Mouse (Mus musculus): ENCODE measurements around the gene Zfr2. TPM values are rescaled to one million over a fixed set of nuclear protein-coding genes. Genes with fewer than 3 reads are reported as not detected.
A peak's percentile ranks its signal among the peaks of the same experiment; 100 is the strongest.

Gene Zfr2
- polyA plus RNA-seq, 1 experiment: 0.19 TPM

DNA sequence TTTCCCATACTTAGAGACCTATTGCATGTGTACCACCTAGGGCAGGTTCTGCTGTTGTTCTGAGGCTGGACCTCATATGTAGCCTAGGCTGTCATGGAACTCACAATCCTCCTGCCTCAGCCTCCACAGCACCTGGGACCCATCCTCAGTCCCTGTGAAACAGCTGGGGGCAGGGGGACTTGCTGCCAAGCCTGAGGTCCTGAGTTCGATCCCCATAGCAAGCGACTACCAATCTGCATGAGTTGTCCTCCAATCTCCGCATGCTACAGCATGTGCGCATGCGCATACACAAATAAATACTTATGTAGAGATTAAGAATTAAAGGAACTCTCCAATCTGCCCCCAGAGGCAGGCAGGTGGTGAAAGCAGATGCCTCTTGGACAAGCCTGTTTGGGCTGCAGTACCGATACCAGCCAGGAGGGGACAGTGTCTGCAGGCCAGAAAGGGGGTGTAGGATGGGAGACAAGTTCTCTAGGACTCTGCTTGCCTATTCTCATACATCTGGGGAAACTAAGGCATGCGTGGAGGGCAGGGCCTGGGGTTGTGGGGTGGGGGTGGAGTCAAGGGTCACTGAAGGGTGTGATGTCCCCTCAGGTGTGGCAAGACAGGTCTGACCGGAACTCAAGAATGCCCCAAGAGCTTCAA is 54.7 kb downstream of the Zfr2 start:
- no peaks in the 10 kb centered on the region for H3K36me3 ChIP-seq (ENCODE audit: control insufficient read depth, insufficient read depth)
- peak; percentile 34 for TF ChIP-seq CTCF (IDR thresholded peaks at IDR 0.05; ENCODE audit: control insufficient read depth, insufficient read depth, insufficient read length)
- no peak for TF ChIP-seq MAX (IDR thresholded peaks at IDR 0.05)
- H3K4me3 ChIP-seq (ENCODE audit: insufficient read depth, poor library complexity, severe bottlenecking): no peak overlapping the region
- H3K79me2 ChIP-seq (ENCODE audit: control insufficient read depth, insufficient read depth): no peaks in the 10 kb centered on the region
- peaks cover 29% of the 10 kb centered on the region for H3K27me3 ChIP-seq (ENCODE audit: control insufficient read depth, insufficient read depth, insufficient read length)
- no peak overlapping the region for H3ac ChIP-seq (ENCODE audit: control insufficient read depth, insufficient read length, low read depth)
- no peaks in the 10 kb centered on the region for H3K79me3 ChIP-seq (ENCODE audit: low read depth)

DNA sequence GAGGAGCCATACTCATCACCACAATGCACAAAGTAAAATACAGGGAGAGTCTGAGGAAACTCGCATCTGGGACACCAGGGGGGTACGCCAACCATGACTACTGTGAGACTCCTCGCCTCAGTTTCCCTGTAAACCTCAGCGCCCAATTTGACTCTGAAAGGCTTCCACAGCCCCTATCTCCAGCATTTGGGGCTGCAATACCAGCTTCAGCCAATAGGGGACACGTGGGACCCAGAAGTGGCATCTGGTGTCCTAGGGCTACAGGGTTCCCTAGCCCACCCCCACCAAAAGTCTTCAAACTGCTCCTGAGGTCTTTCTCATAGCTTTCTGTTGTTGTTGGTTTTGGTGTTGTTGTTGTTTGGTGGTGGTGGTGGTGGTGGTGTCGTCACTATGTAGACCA is 55.6 kb downstream of the Zfr2 start:
- TF ChIP-seq MYOG (IDR thresholded peaks at IDR 0.05; ENCODE audit: control insufficient read depth, extremely low read depth, insufficient read length) (no peak), MYOD1 (IDR thresholded peaks at IDR 0.05; ENCODE audit: control insufficient read depth, insufficient read length, low read depth) (no peak), CTCF (IDR thresholded peaks at IDR 0.05; ENCODE audit: control insufficient read depth, insufficient read depth, insufficient read length) (no peak), FOSL1 (IDR thresholded peaks at IDR 0.05; ENCODE audit: insufficient read depth, low read length, poor library complexity, severe bottlenecking) (no peak), CEBPB (IDR thresholded peaks at IDR 0.05; ENCODE audit: low read depth) (no peak), USF1 (IDR thresholded peaks at IDR 0.05; ENCODE audit: low read depth) (no peak)
- H3K36me3 ChIP-seq (ENCODE audit: control insufficient read depth, insufficient read depth): no peaks in the 10 kb centered on the region
- H3K27me3 ChIP-seq (ENCODE audit: control insufficient read depth, insufficient read depth, insufficient read length): peaks cover 20% of the 10 kb centered on the region
- peaks cover 4% of the 10 kb centered on the region for H3K79me3 ChIP-seq (ENCODE audit: low read depth)
- H3K4me3 ChIP-seq (ENCODE audit: insufficient read depth, poor library complexity, severe bottlenecking): no peak overlapping the region
- peaks cover 7% of the 10 kb centered on the region for H3K79me2 ChIP-seq (ENCODE audit: control insufficient read depth, insufficient read depth)
- H3ac ChIP-seq (ENCODE audit: control insufficient read depth, insufficient read length, low read depth): no peak overlapping the region

DNA sequence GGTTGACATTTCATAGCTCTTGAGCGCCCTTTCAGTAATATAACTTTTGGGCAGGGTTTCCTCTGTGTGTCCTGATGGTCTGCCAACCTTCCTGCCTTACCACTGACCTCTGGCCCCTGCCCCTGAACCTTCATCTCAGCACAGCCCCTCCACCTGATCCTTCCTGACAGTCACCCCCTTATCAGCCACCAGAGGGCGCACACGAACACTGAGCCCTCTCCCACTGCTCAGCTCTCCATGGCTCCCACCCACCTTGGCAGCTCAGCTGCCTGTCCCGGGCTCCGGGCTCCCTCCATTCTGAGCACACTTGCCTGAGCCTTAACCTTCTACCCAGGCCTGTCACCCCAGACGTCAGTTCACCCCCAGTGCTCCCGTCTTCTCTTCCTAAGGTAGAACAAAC is 56.3 kb downstream of the Zfr2 start:
- peaks cover 10% of the 10 kb centered on the region for H3K79me3 ChIP-seq (ENCODE audit: low read depth)
- TF ChIP-seq FOSL1 (IDR thresholded peaks at IDR 0.05; ENCODE audit: insufficient read depth, low read length, poor library complexity, severe bottlenecking): no peak
- TF ChIP-seq MYOG (IDR thresholded peaks at IDR 0.05; ENCODE audit: control insufficient read depth, extremely low read depth, insufficient read length): no peak
- peak; percentile 95 for TF ChIP-seq CTCF (IDR thresholded peaks at IDR 0.05; ENCODE audit: control insufficient read depth, insufficient read depth, insufficient read length)
- no peak for TF ChIP-seq USF1 (IDR thresholded peaks at IDR 0.05; ENCODE audit: low read depth)
- TF ChIP-seq MAX (IDR thresholded peaks at IDR 0.05): no peak
- TF ChIP-seq CEBPB (IDR thresholded peaks at IDR 0.05; ENCODE audit: low read depth): no peak
- peaks cover 13% of the 10 kb centered on the region for H3K79me2 ChIP-seq (ENCODE audit: control insufficient read depth, insufficient read depth)
- no peaks in the 10 kb centered on the region for H3K36me3 ChIP-seq (ENCODE audit: control insufficient read depth, insufficient read depth)
- H3ac ChIP-seq (ENCODE audit: control insufficient read depth, insufficient read length, low read depth): no peak overlapping the region
- H3K4me3 ChIP-seq (ENCODE audit: insufficient read depth, poor library complexity, severe bottlenecking): no peak overlapping the region
- peaks cover 13% of the 10 kb centered on the region for H3K27me3 ChIP-seq (ENCODE audit: control insufficient read depth, insufficient read depth, insufficient read length)

DNA sequence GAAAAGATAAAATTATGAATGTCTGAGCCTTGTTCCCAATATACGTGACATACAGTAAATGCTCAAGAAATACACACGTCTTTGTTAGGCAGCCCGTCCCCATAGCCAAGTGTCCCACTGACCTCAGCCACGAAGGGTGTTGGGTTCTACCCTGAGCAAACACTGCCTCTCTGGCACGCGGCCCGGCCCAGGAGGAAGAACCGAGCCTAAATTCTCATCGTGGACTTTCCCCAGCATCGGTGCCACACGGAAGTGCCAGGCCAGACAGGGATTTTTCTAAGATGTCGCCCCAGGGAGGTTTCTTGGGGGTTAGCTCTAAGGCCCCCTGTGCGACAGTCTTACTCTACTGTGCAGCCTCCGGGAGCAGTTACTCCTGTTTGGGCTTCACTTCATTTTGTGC is 56.9 kb downstream of the Zfr2 start:
- H3K79me2 ChIP-seq (ENCODE audit: control insufficient read depth, insufficient read depth): peaks cover 19% of the 10 kb centered on the region

DNA sequence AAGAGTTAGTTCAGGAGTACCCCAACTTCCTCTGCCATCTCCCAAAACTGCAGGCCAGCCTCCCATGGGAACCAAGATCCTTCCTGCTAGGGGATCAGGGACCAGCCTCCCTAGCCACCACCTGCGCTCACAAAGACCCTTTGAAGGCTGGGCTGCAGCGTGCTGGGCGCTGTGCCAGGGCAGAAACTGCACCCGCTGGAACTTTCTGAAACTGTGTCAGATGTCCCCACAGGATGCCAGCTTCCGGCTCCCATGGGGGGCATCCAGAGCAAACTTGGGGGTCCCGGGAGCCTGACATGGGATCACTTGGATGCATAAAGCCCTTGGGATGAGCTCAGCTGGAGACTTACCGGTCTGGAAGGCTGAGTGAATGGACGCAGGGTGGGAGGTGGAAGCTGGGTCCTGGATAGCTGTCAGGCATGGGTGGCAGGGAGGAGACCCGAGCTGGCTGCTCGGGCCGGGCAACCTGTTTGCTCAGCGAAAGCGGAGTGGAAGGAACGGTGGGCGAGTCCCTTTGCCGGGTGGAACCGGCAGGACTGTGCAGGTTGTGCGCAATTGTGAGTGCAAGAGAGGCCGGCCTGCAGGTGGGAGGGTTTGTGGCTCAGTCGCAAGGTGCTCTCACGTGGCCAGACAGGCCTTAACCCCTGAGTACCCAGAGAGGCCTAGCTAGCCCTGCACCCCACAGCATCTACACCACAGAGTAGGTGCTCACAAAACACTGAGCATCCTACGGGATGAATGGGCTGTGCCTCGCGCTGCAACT is 57.9 kb downstream of the Zfr2 start:
- H3K79me3 ChIP-seq (ENCODE audit: low read depth): peaks cover 21% of the 10 kb centered on the region
- no peak overlapping the region for H3K4me3 ChIP-seq (ENCODE audit: insufficient read depth, poor library complexity, severe bottlenecking)
- H3K27me3 ChIP-seq (ENCODE audit: control insufficient read depth, insufficient read depth, insufficient read length): no peaks in the 10 kb centered on the region
- H3ac ChIP-seq (ENCODE audit: control insufficient read depth, insufficient read length, low read depth): no peak overlapping the region
- peaks cover 29% of the 10 kb centered on the region for H3K79me2 ChIP-seq (ENCODE audit: control insufficient read depth, insufficient read depth)
- TF ChIP-seq MYOG (IDR thresholded peaks at IDR 0.05; ENCODE audit: control insufficient read depth, extremely low read depth, insufficient read length): no peak
- no peak for TF ChIP-seq MAX (IDR thresholded peaks at IDR 0.05)
- no peak for TF ChIP-seq CEBPB (IDR thresholded peaks at IDR 0.05; ENCODE audit: low read depth)
- no peaks in the 10 kb centered on the region for H3K36me3 ChIP-seq (ENCODE audit: control insufficient read depth, insufficient read depth)

More for the DNA sequence above, 56.9 kb downstream of the Zfr2 start:
- Histone ChIP-seq H3ac (ENCODE audit: control insufficient read depth, insufficient read length, low read depth) (no peak overlapping the region), H3K4me3 (ENCODE audit: insufficient read depth, poor library complexity, severe bottlenecking) (no peak overlapping the region), H3K36me3 (ENCODE audit: control insufficient read depth, insufficient read depth) (no peaks in the 10 kb centered on the region), H3K79me3 (ENCODE audit: low read depth) (peaks cover 15% of the 10 kb centered on the region), H3K27me3 (ENCODE audit: control insufficient read depth, insufficient read depth, insufficient read length) (peaks cover 8% of the 10 kb centered on the region)
- no peak for TF ChIP-seq MYOG (IDR thresholded peaks at IDR 0.05; ENCODE audit: control insufficient read depth, extremely low read depth, insufficient read length)
- no peak for TF ChIP-seq MYOD1 (IDR thresholded peaks at IDR 0.05; ENCODE audit: control insufficient read depth, insufficient read length, low read depth)

DNA sequence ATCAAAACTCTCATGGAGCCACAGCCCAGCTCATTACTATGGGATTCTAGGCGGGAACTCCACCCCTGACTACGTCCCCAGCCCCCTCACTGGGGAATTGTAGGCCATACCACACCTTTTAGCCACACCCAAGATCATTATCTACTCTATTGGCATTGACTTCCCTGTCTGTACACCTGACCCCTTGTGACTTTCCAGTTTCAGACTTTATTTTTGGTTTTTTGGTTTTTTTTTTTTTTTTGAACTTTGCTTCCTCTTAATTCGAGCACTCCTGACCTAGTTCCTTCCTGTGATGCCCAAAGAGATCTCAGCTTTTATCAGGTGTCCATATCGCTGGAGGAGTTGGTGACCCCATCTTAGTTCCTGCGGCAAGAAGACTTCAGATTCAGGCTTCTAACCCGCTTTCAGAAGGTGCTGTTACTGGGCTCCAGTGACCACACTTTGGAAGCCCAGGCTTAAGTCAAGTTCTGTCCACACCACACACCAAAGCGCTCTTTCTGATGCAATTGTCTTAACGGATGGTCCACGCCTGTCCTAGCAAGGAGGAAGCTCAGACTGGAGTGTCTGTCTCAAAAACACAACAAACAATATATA is 58.7 kb downstream of the Zfr2 start, which contains the start of gene Tjp3:
Tjp3 (minus strand) TSS at position 71 of the 594 bp plus-strand sequence.
- no peaks in the 10 kb centered on the region for H3K27me3 ChIP-seq (ENCODE audit: control insufficient read depth, insufficient read depth, insufficient read length)
- peaks cover 26% of the 10 kb centered on the region for H3K79me3 ChIP-seq (ENCODE audit: low read depth)
- no peak within 1 kb of the TSS for H3K4me3 ChIP-seq (ENCODE audit: insufficient read depth, poor library complexity, severe bottlenecking)
- no peaks in the 10 kb centered on the region for H3K36me3 ChIP-seq (ENCODE audit: control insufficient read depth, insufficient read depth)
- no peak within 1 kb of the TSS for H3ac ChIP-seq (ENCODE audit: control insufficient read depth, insufficient read length, low read depth)
- H3K79me2 ChIP-seq (ENCODE audit: control insufficient read depth, insufficient read depth): peaks cover 37% of the 10 kb centered on the region
- TF ChIP-seq MYOD1 (IDR thresholded peaks at IDR 0.05; ENCODE audit: control insufficient read depth, insufficient read length, low read depth) (no peak), CTCF (IDR thresholded peaks at IDR 0.05; ENCODE audit: control insufficient read depth, insufficient read depth, insufficient read length) (no peak), USF1 (IDR thresholded peaks at IDR 0.05; ENCODE audit: low read depth) (no peak), MYOG (IDR thresholded peaks at IDR 0.05; ENCODE audit: control insufficient read depth, extremely low read depth, insufficient read length) (no peak)
